ENCODE assay signal across 16 mouse cellular contexts in genomic region chr6:72425646-72426045, GRCm38 (mm10).
"Had no signal": no experiment of that assay in that cellular context is flagged by ENCODE, and none has a peak within 500 bp of the region (broad histone marks: within the 10 kb centered on the region; RNA-seq: fewer than 3 reads in every experiment).

No protein-coding gene starts in this region.

- H3K27me3 ChIP-seq: neural tube, embryonic 13.5 days; neural tube, embryonic 15.5 days; stomach, embryonic 15.5 days had no signal

- H3K4me2 ChIP-seq: neural tube, embryonic 13.5 days; neural tube, embryonic 15.5 days; stomach, embryonic 15.5 days had no signal

- H3K4me1 ChIP-seq: stomach, embryonic 15.5 days had no signal

- H3K9ac ChIP-seq: neural tube, embryonic 13.5 days; neural tube, embryonic 15.5 days; stomach, embryonic 15.5 days had no signal

- H3K27ac ChIP-seq: neural tube, embryonic 13.5 days; neural tube, embryonic 15.5 days; stomach, embryonic 15.5 days; stomach, postnatal 0 days had no signal

- H3K9me3 ChIP-seq: neural tube, embryonic 13.5 days; neural tube, embryonic 15.5 days; stomach, embryonic 15.5 days had no signal

- DNase-seq: retina, postnatal 1 day; right cerebral cortex, adult 18-20 months; right cerebral cortex, postnatal 14 days; right cerebral cortex, postnatal 25 days; right cerebral cortex, postnatal 4 days; spleen, adult 18-20 months; thymus, adult 18-20 months; thymus, adult 2 months; thymus, postnatal 14 days; thymus, postnatal 25 days; thymus, postnatal 36 days; thymus, postnatal 4 days had no signal

- H3K4me3 ChIP-seq: neural tube, embryonic 13.5 days; neural tube, embryonic 15.5 days; stomach, embryonic 15.5 days had no signal
